Mouse (Mus musculus): ENCODE data around the gene Rnf207. TPM values are rescaled to one million over a fixed set of nuclear protein-coding genes. Genes with fewer than 3 reads are reported as not detected.
A peak's percentile ranks its signal among the peaks of the same experiment; 100 is the strongest.

Rnf207 gene
- total RNA-seq, 1 experiment from 2014 or later, result not detected

GRCm38 (mm10) chr4:152296874-152297861, 21.6 kb downstream of the Rnf207 start, which contains the start of gene Icmt:
Gene Icmt (plus strand): TSS chr4:152297227.
- peak; percentile 80 for ATAC-seq (replicated peaks; ENCODE audit: low read depth, poor library complexity, severe bottlenecking)

DNA sequence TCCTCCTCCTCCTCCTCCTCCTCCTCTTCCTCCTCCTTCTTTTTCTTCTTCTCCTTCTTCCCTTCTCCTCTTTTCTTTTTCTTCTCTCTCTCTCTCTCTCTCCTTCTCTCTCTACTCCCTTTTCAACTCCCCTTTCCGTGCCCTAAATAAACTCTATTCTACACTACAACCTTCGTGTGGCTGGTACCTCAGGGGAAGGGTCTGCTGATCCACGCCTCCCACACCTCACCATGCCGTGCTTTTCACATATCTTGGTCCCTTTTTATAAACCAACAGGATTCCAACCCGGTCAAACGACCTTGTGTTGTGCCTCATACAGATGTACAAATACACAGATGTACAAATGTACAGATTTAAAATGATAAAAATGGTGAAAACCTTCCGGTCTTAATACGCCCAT, 22.4 kb downstream of the Rnf207 start:
- no peak for ATAC-seq (replicated peaks; ENCODE audit: low read depth, poor library complexity, severe bottlenecking)

DNA sequence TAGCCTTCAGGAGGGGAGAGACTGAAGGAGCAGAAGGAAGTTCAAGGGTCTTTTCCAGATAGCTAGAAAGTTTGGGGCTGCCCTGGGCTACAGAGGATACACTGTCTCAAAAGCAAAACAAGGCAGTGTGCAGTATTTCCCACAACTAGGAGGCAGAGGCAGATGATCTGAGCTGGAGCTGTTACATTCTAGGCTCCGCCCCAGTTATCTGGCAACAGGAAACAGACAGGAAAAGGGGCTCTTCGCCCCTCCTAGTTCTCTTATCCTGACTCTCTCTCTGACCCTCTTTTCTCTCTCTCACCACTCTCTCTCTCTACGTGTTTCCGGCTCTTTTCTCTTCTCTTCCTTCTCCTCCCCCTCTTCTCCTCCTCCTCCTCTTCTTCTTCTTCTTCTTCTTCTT, 22.9 kb downstream of the Rnf207 start:
- peak; percentile 53 for ATAC-seq (replicated peaks; ENCODE audit: low read depth, poor library complexity, severe bottlenecking)

GRCm38 (mm10) chr4:152294188-152294929, 24.4 kb downstream of the Rnf207 start:
- ATAC-seq (replicated peaks; ENCODE audit: low read depth, poor library complexity, severe bottlenecking), result no peak

GRCm38 (mm10) chr4:152292102-152292765, 26.6 kb downstream of the Rnf207 start:
- no peak for ATAC-seq (replicated peaks; ENCODE audit: low read depth, poor library complexity, severe bottlenecking)

DNA sequence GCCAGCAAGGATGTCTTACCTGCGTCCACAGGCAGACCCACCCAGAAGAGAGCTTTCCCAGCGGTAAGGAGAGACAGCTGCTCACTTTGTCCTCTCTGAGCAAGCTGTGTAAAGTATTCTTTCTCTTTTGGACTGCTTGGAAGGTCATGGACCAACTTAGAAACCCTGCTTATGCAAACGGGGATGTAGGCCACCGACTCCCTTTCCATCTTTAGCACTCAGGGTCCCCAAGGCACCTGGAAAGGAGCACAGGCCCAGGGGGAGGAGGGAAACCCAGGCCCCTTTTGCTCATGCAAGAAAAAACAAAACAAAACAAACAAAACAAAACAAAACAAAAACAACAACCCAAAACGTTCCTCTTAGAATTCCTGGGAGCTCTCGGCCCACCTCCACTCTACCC, 27.2 kb downstream of the Rnf207 start, which contains the start of gene Hes3:
Hes3 (minus strand) TSS at position 101 of the 400 bp plus-strand sequence.
- ATAC-seq (replicated peaks; ENCODE audit: low read depth, poor library complexity, severe bottlenecking), result no peak

DNA sequence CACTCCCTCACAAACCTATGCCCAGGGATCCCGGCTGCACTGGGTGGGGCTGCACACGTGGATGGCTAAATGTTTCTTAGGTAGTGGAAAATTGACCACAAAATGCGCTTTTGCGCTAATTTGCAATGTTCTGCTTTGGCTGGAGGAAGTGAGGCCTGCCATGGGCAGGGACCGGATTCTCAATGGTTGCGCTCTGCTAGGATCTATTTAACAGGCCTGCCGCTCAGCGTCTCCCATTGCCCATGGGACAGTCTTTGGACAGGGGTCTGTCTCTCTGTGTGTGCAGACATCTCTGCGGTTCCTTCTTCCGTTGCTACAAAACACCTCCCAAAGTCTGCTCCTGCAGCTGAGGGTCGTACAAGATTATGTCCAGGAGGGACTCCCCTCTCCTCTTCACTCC, 27.8 kb downstream of the Rnf207 start:
- ATAC-seq (replicated peaks; ENCODE audit: low read depth, poor library complexity, severe bottlenecking), result no peak

- no peak for ATAC-seq (replicated peaks; ENCODE audit: low read depth, poor library complexity, severe bottlenecking)
These were observed 28.4 kb downstream of the Rnf207 start for GRCm38 (mm10) chr4:152290385-152290784.

GRCm38 (mm10) chr4:152288398-152288945, 30.3 kb downstream of the Rnf207 start:
- no peak for ATAC-seq (replicated peaks; ENCODE audit: low read depth, poor library complexity, severe bottlenecking)

GRCm38 (mm10) chr4:152287317-152288120, 31.3 kb downstream of the Rnf207 start:
- ATAC-seq (replicated peaks; ENCODE audit: low read depth, poor library complexity, severe bottlenecking), result no peak

GRCm38 (mm10) chr4:152286887-152287286, 31.9 kb downstream of the Rnf207 start:
- ATAC-seq (replicated peaks; ENCODE audit: low read depth, poor library complexity, severe bottlenecking), result peak; percentile 62

- no peak for ATAC-seq (replicated peaks; ENCODE audit: low read depth, poor library complexity, severe bottlenecking)
These were observed 32.6 kb downstream of the Rnf207 start for GRCm38 (mm10) chr4:152286183-152286582.

GRCm38 (mm10) chr4:152285505-152285904, 33.3 kb downstream of the Rnf207 start:
- ATAC-seq (replicated peaks; ENCODE audit: low read depth, poor library complexity, severe bottlenecking), result no peak

- peak; percentile 78 for ATAC-seq (replicated peaks; ENCODE audit: low read depth, poor library complexity, severe bottlenecking)
These were observed 35.4 kb downstream of the Rnf207 start for GRCm38 (mm10) chr4:152283186-152283950.

GRCm38 (mm10) chr4:152282721-152283120, 36.1 kb downstream of the Rnf207 start:
- ATAC-seq (replicated peaks; ENCODE audit: low read depth, poor library complexity, severe bottlenecking), result no peak

- ATAC-seq (replicated peaks; ENCODE audit: low read depth, poor library complexity, severe bottlenecking), result no peak
These were observed 37.2 kb downstream of the Rnf207 start for GRCm38 (mm10) chr4:152281601-152282000.

DNA sequence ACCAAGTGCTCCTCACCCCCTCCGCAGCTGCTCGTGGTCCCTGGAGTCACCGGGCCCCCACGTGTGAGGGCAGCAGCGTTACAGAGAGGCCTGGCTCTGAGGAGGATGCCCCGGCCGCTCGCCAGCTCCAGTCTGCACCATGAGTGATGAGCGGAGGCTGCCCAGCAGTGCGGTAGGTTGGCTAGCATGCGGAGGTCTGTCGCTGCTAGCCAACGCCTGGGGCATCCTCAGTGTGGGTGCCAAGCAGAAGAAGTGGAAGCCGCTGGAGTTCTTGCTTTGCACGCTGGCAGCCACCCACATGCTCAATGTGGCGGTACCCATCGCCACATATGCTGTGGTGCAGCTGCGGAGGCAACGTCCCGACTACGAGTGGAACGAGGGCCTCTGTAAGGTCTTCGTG, 39.8 kb downstream of the Rnf207 start:
- ATAC-seq (replicated peaks; ENCODE audit: low read depth, poor library complexity, severe bottlenecking), result no peak

GRCm38 (mm10) chr4:152277916-152278315, 40.9 kb downstream of the Rnf207 start:
- ATAC-seq (replicated peaks; ENCODE audit: low read depth, poor library complexity, severe bottlenecking), result no peak
